Mouse (Mus musculus): Measurements from ENCODE around the gene Ufm1. TPM values are rescaled to one million over a fixed set of nuclear protein-coding genes. Genes with fewer than 3 reads are reported as not detected.

Gene Ufm1
- polyA plus RNA-seq, 1 experiment from 2014 or later: 109 TPM

DNA sequence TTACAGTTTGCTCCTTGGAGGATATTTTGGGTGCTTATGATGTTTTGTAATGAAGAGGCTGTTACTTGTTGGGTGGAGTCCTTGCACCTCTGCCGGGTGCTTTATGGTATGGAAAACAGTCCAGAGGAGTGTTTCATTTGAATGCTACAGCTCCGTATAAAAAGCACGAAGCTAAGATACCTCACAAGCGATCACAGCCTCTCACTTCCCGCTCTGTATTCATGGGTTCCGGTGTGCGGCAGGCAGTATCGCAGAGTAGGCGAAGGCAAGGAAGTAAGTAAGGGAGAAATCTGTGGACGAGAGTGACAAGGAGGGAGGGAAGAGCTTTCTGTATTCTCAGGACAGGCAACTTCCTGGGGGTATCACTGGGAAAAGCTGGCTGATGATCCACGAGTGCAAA, 15.4 kb downstream of the Ufm1 start:
- H3K4me2 ChIP-seq: no peak overlapping the region
- ATAC-seq (ENCODE audit: low FRiP score): no peak

GRCm38 (mm10) chr3:53847726-53848125, 15.9 kb downstream of the Ufm1 start:
- H3K4me1 ChIP-seq (ENCODE audit: control insufficient read depth, insufficient read depth, low read length): no peaks in the 10 kb centered on the region
- WGBS: 80% methylated on average over 4 of the region's 4 CpGs
- H3K36me3 ChIP-seq (ENCODE audit: control insufficient read depth, insufficient read depth, low read length): no peaks in the 10 kb centered on the region
- H3K27me3 ChIP-seq (ENCODE audit: control insufficient read depth, insufficient read depth, low read length): no peaks in the 10 kb centered on the region
- no peak overlapping the region for H3K9ac ChIP-seq (ENCODE audit: low read length)
- no peak overlapping the region for H3K4me3 ChIP-seq (ENCODE audit: low read depth, low read length)
- H3K27ac ChIP-seq (ENCODE audit: low read depth, low read length): no peak overlapping the region
- no peak overlapping the region for H3K4me2 ChIP-seq
- H3K9me3 ChIP-seq (ENCODE audit: control insufficient read depth, low read length): no peaks in the 10 kb centered on the region
- no peak for DNase-seq (ENCODE audit: low spot score, missing footprints)
- ATAC-seq (ENCODE audit: low FRiP score): no peak

More for the DNA sequence above, 15.4 kb downstream of the Ufm1 start:
- H3K9ac ChIP-seq (ENCODE audit: low read length): no peak overlapping the region
- no peaks in the 10 kb centered on the region for H3K4me1 ChIP-seq (ENCODE audit: control insufficient read depth, insufficient read depth, low read length)
- no peak overlapping the region for H3K27ac ChIP-seq (ENCODE audit: low read depth, low read length)
- no peak overlapping the region for H3K4me3 ChIP-seq (ENCODE audit: low read depth, low read length)
- WGBS: 82% methylated on average over 11 of the region's 11 CpGs
- no peaks in the 10 kb centered on the region for H3K36me3 ChIP-seq (ENCODE audit: control insufficient read depth, insufficient read depth, low read length)
- no peak for DNase-seq (ENCODE audit: low spot score, missing footprints)
- no peaks in the 10 kb centered on the region for H3K27me3 ChIP-seq (ENCODE audit: control insufficient read depth, insufficient read depth, low read length)
- H3K9me3 ChIP-seq (ENCODE audit: control insufficient read depth, low read length): no peaks in the 10 kb centered on the region

- H3K36me3 ChIP-seq (ENCODE audit: control insufficient read depth, insufficient read depth, low read length): no peaks in the 10 kb centered on the region
- ATAC-seq (ENCODE audit: low FRiP score) (no peak), DNase-seq (ENCODE audit: low spot score, missing footprints) (no peak)
- no peak overlapping the region for H3K4me2 ChIP-seq
- H3K4me1 ChIP-seq (ENCODE audit: control insufficient read depth, insufficient read depth, low read length): no peaks in the 10 kb centered on the region
- H3K27ac ChIP-seq (ENCODE audit: low read depth, low read length): no peak overlapping the region
- H3K9me3 ChIP-seq (ENCODE audit: control insufficient read depth, low read length): no peaks in the 10 kb centered on the region
- no peak overlapping the region for H3K4me3 ChIP-seq (ENCODE audit: low read depth, low read length)
- H3K27me3 ChIP-seq (ENCODE audit: control insufficient read depth, insufficient read depth, low read length): no peaks in the 10 kb centered on the region
- 78% methylated on average over 7 of the region's 7 CpGs for WGBS
- no peak overlapping the region for H3K9ac ChIP-seq (ENCODE audit: low read length)
These were observed 17.3 kb downstream of the Ufm1 start for GRCm38 (mm10) chr3:53846206-53846928.

DNA sequence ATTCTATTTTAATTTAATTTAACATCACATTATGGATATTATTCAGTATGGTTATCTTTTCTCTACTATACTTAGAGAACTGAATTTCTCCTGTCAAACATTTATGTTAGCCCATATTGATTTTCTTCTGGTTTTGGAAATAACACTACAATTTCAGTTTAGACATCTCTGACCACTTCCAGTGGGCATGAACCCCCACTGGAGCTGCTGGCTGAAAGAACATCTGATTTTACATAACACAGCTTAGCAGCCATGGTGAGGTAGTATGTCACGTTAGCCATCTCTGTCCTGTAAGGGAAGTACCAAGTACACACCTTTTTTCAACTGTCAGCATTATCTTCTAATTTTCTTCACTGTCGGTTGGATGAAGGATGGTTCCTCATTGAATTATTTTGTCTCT, 18.8 kb downstream of the Ufm1 start, which contains the start of gene Gm10985:
Gene Gm10985 (plus strand): TSS at position 301 of the 400 bp plus-strand sequence.
- ATAC-seq (ENCODE audit: low FRiP score): no peak
- Histone ChIP-seq H3K4me2 (no peak within 1 kb of the TSS), H3K4me3 (ENCODE audit: low read depth, low read length) (no peak within 1 kb of the TSS), H3K9ac (ENCODE audit: low read length) (no peak within 1 kb of the TSS), H3K36me3 (ENCODE audit: control insufficient read depth, insufficient read depth, low read length) (no peaks in the 10 kb centered on the region), H3K4me1 (ENCODE audit: control insufficient read depth, insufficient read depth, low read length) (no peaks in the 10 kb centered on the region), H3K27me3 (ENCODE audit: control insufficient read depth, insufficient read depth, low read length) (no peaks in the 10 kb centered on the region), H3K9me3 (ENCODE audit: control insufficient read depth, low read length) (no peaks in the 10 kb centered on the region), H3K27ac (ENCODE audit: low read depth, low read length) (no peak within 1 kb of the TSS)
- no peak for DNase-seq (ENCODE audit: low spot score, missing footprints)
- WGBS: 84% methylated on average over 2 of the region's 2 CpGs

DNA sequence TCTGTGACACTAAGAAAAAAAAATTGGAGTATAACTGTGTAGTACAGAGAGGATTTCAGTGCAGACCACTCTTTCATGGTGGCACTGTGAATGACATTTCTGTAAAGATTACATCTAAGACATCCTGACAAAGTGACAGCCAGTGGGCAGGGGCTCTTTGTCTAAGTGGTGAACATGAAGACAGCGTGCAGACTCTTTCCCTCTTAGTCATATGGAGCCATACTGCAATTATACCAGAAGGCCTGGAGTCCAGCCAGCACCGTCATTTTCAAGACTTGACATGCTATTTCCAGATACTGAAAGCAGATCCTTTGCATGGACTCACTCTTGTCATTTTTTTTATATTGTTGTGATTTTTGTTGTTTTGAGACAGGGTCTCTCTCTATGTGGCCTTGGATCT, 29.4 kb downstream of the Ufm1 start:
- no peak for DNase-seq (ENCODE audit: low spot score, missing footprints)
- no peak for ATAC-seq (ENCODE audit: low FRiP score)
- WGBS: 78% methylated on average over 2 of the region's 2 CpGs

DNA sequence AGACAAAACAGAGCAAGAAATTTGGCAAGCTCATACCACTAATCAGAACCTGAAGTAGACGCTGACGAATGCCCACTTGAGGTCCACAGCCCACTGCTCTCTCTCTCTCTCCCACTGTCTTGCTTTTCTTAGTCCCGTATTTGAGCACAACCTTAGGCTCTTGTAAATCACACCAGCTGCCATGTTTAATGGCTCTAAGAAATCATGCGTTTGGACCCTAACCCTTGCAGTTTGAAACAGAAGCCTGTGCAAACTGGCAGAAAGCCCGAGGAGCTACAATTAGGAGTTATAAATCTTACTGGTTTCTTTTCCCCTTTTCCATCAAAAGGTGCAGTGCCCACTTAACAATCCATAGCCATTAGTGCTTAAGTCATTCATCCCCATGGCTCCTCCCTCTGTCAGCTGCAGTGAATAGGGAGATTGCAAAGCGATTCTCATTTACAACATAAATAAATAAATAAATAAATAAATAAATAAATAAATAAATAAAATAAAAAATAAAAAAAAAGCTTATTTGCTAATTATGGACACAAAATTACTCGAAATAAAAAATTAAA, 50.1 kb downstream of the Ufm1 start:
- ATAC-seq (ENCODE audit: low FRiP score) (no peak), DNase-seq (ENCODE audit: low spot score, missing footprints) (no peak)
- WGBS: 83% methylated on average over 7 of the region's 7 CpGs

More for the DNA sequence above, 29.4 kb downstream of the Ufm1 start:
- H3K36me3 ChIP-seq (ENCODE audit: control insufficient read depth, insufficient read depth, low read length): no peaks in the 10 kb centered on the region
- H3K27ac ChIP-seq (ENCODE audit: low read depth, low read length): no peak overlapping the region
- H3K4me1 ChIP-seq (ENCODE audit: control insufficient read depth, insufficient read depth, low read length): no peaks in the 10 kb centered on the region
- H3K27me3 ChIP-seq (ENCODE audit: control insufficient read depth, insufficient read depth, low read length): no peaks in the 10 kb centered on the region
- H3K9me3 ChIP-seq (ENCODE audit: control insufficient read depth, low read length): no peaks in the 10 kb centered on the region
- no peak overlapping the region for H3K9ac ChIP-seq (ENCODE audit: low read length)
- H3K4me2 ChIP-seq: no peak overlapping the region
- H3K4me3 ChIP-seq (ENCODE audit: low read depth, low read length): no peak overlapping the region

More for the DNA sequence above, 50.1 kb downstream of the Ufm1 start:
- H3K4me3 ChIP-seq (ENCODE audit: low read depth, low read length): no peak overlapping the region
- no peaks in the 10 kb centered on the region for H3K4me1 ChIP-seq (ENCODE audit: control insufficient read depth, insufficient read depth, low read length)
- H3K27ac ChIP-seq (ENCODE audit: low read depth, low read length): no peak overlapping the region
- H3K27me3 ChIP-seq (ENCODE audit: control insufficient read depth, insufficient read depth, low read length): no peaks in the 10 kb centered on the region
- no peaks in the 10 kb centered on the region for H3K36me3 ChIP-seq (ENCODE audit: control insufficient read depth, insufficient read depth, low read length)
- no peaks in the 10 kb centered on the region for H3K9me3 ChIP-seq (ENCODE audit: control insufficient read depth, low read length)
- H3K4me2 ChIP-seq: no peak overlapping the region
- H3K9ac ChIP-seq (ENCODE audit: low read length): no peak overlapping the region

Other genes starting within 250 kb of the Ufm1 start
- gene Frem2, start 206.5 kb downstream of the Ufm1 start, polyA plus RNA-seq (2014; fragmentation: Nextera tagmentation; extraction: Ambion mirVana): 1.6 and 1.7 TPM in 2 replicates
- not detected in 2 replicates for gene Gm10985, start 18.7 kb downstream of the Ufm1 start, polyA plus RNA-seq (2014; fragmentation: Nextera tagmentation; extraction: Ambion mirVana)

Measured in midbrain, embryonic 11.5 days (tissue).